Mouse (Mus musculus) CH12.LX (cell line): ENCODE data around the gene Sap30. TPM values are rescaled to one million over a fixed set of nuclear protein-coding genes. Genes with fewer than 3 reads are reported as not detected.

Source experiments
- DNase-seq: peaks from one replicate; pipeline ENCODE4 v3.0.0-alpha.2; 2013; ENCODE audit errors: extremely low read depth
- H3K27ac ChIP-seq: 2 replicates; pipeline ENCODE4 v1.5.1; 2012; ENCODE audit warnings: low read depth, mild to moderate bottlenecking, control low read depth, moderate library complexity; ENCODE audit not compliant: insufficient read depth
- H3K27me3 ChIP-seq: replicated peaks from 2 replicates; pipeline ENCODE3; 2012; ENCODE audit warnings: inconsistent platforms
- H3K36me3 ChIP-seq, 2 experiments: replicated peaks in 1 of 2; 2 replicates each; pipeline versions ENCODE3 to v1.6.1; 2012; ENCODE audit warnings: inconsistent platforms in 1 of 2, low read length in 1 of 2, mild to moderate bottlenecking in 1 of 2, mixed read lengths in 1 of 2, moderate library complexity in 1 of 2; ENCODE audit not compliant: control insufficient read depth in 1 of 2, insufficient read depth in 1 of 2
- H3K4me1 ChIP-seq, 2 experiments: 2 replicates each; pipeline ENCODE4 v1.6.1; 2012; ENCODE audit warnings: inconsistent platforms in 1 of 2, moderate library complexity in 1 of 2; ENCODE audit not compliant: insufficient read depth in 2 of 2, control insufficient read depth in 1 of 2
- H3K4me2 ChIP-seq: 2 replicates; pipeline ENCODE4 v1.6.1; 2012; ENCODE audit warnings: low read depth, mild to moderate bottlenecking, control low read depth; ENCODE audit not compliant: poor library complexity, insufficient read depth, severe bottlenecking
- H3K4me3 ChIP-seq, 3 experiments: fragments of 150-350 bp in 1 of 3; sonication (generic) in 1 of 3; replicated peaks in 1 of 3; 2 replicates each; pipeline versions ENCODE3 to v1.5.1; 2011 to 2012; ENCODE audit warnings: low read depth in 2 of 3, low read length in 2 of 3, mild to moderate bottlenecking in 2 of 3, moderate library complexity in 2 of 3, control low read depth in 1 of 3, improper control_type of control experiment in 1 of 3, inconsistent platforms in 1 of 3, mixed read lengths in 1 of 3; ENCODE audit not compliant: poor library complexity in 1 of 3
- H3K79me2 ChIP-seq: replicated peaks from 2 replicates; pipeline ENCODE4 v1.6.1; 2012; ENCODE audit warnings: mild to moderate bottlenecking, moderate library complexity; ENCODE audit not compliant: control insufficient read depth, poor library complexity, insufficient read depth, severe bottlenecking; ENCODE audit errors: extremely low read depth
- H3K9ac ChIP-seq: 2 replicates; pipeline ENCODE4 v1.6.1; 2012; ENCODE audit warnings: low read depth, mild to moderate bottlenecking, control low read depth, moderate library complexity; ENCODE audit not compliant: insufficient read depth
- H3K9me3 ChIP-seq: replicated peaks from 2 replicates; pipeline ENCODE3; 2012; ENCODE audit warnings: low read length, inconsistent platforms, mixed read lengths
- CHD1 ChIP-seq: IDR thresholded peaks from 2 replicates; pipeline ENCODE4 v1.6.1; 2012; ENCODE audit warnings: low read depth, low read length, improper control_type of control experiment, inconsistent platforms
- CHD2 ChIP-seq: IDR thresholded peaks from 2 replicates; pipeline ENCODE4 v1.6.1; 2011; ENCODE audit warnings: low read length, improper control_type of control experiment
- EP300 ChIP-seq: IDR thresholded peaks from 2 replicates; pipeline ENCODE4 v1.6.1; 2011; ENCODE audit warnings: low read length, improper control_type of control experiment
- GABPA ChIP-seq: IDR thresholded peaks from 2 replicates; pipeline ENCODE4 v1.6.1; 2012; ENCODE audit warnings: low read depth, low read length, improper control_type of control experiment, inconsistent platforms; ENCODE audit not compliant: insufficient replicate concordance
- HCFC1 ChIP-seq: IDR thresholded peaks from 2 replicates; pipeline ENCODE4 v1.6.1; 2012; ENCODE audit warnings: low read depth, mild to moderate bottlenecking, inconsistent platforms, low read length, improper control_type of control experiment
- JUN ChIP-seq: IDR thresholded peaks from 2 replicates; pipeline ENCODE4 v1.6.1; 2011; ENCODE audit warnings: low read depth, mild to moderate bottlenecking, low read length, improper control_type of control experiment, moderate library complexity; ENCODE audit not compliant: insufficient read depth
- KAT2A ChIP-seq: IDR thresholded peaks from 2 replicates; pipeline ENCODE4 v1.6.1; 2012; ENCODE audit warnings: low read length, improper control_type of control experiment, inconsistent platforms; ENCODE audit not compliant: insufficient replicate concordance
- MAX ChIP-seq: IDR thresholded peaks from 2 replicates; pipeline ENCODE4 v1.6.1; 2011; ENCODE audit warnings: low read length, improper control_type of control experiment
- MEF2A ChIP-seq: IDR thresholded peaks from 2 replicates; pipeline ENCODE4 v1.6.1; 2014; ENCODE audit warnings: low read depth, mild to moderate bottlenecking, inconsistent platforms, low read length, improper control_type of control experiment, borderline replicate concordance
- NELFE ChIP-seq: IDR thresholded peaks from 2 replicates; pipeline ENCODE4 v1.6.1; 2011; ENCODE audit warnings: low read depth, low read length, improper control_type of control experiment
- POLR2AphosphoS2 ChIP-seq: IDR thresholded peaks from 2 replicates; pipeline ENCODE4 v1.6.1; 2011; ENCODE audit warnings: low read depth, low read length, improper control_type of control experiment
- SMC3 ChIP-seq: IDR thresholded peaks from 2 replicates; pipeline ENCODE4 v1.6.1; 2011; ENCODE audit warnings: low read depth, low read length, improper control_type of control experiment
- TBP ChIP-seq: conservative IDR thresholded peaks from 2 replicates; pipeline ENCODE4 v1.6.1; 2011; ENCODE audit warnings: low read depth, low read length, improper control_type of control experiment
- UBTF ChIP-seq: IDR thresholded peaks from 2 replicates; pipeline ENCODE4 v1.6.1; 2012; ENCODE audit warnings: low read depth, mild to moderate bottlenecking, inconsistent platforms, low read length, improper control_type of control experiment, moderate library complexity
- USF1 ChIP-seq: IDR thresholded peaks from 2 replicates; pipeline ENCODE4 v1.6.1; 2014; ENCODE audit warnings: low read depth, mild to moderate bottlenecking, inconsistent platforms, low read length, improper control_type of control experiment
- ZC3H11A ChIP-seq: IDR thresholded peaks from 2 replicates; pipeline ENCODE4 v1.6.1; 2012; ENCODE audit warnings: low read depth, mild to moderate bottlenecking, inconsistent platforms, low read length, improper control_type of control experiment
- ZKSCAN1 ChIP-seq: IDR thresholded peaks from 2 replicates; pipeline ENCODE4 v1.6.1; 2012; ENCODE audit warnings: low read depth, inconsistent platforms, low read length, improper control_type of control experiment, borderline replicate concordance
- ZMIZ1 ChIP-seq: IDR thresholded peaks from 2 replicates; pipeline ENCODE4 v1.6.1; 2012; ENCODE audit warnings: low read depth, mild to moderate bottlenecking, inconsistent platforms, low read length, improper control_type of control experiment
- ZNF384 ChIP-seq: IDR thresholded peaks from 2 replicates; pipeline ENCODE4 v1.6.1; 2012; ENCODE audit warnings: low read depth, low read length, improper control_type of control experiment, inconsistent platforms
- dilution Hi-C: fragments of 300-500 bp; cut with MboI; formaldehyde crosslinking; loops from 2 replicates; pipeline ENCODE4 v1.14.3; 2020; ENCODE audit warnings: low sequenced_read_pairs; ENCODE audit not compliant: extremely low pct_unique_long_range_greater_than_20kb, extremely low pct_ligation_motif_present
- in situ Hi-C: fragments of 300-500 bp; cut with MboI; formaldehyde crosslinking; loops from 3 replicates; pipeline ENCODE4 v1.14.3; 2019; ENCODE audit warnings: low sequenced_read_pairs, low pct_ligation_motif_present, low pct_unique_long_range_greater_than_20kb, mixed read lengths
- polyA plus RNA-seq: library from polyadenylated mRNA; unstranded; fragments of >175 nt; gene quantifications from 2 replicates; pipeline ENCODE4 v1.2.1, GENCODE M21; 2012; ENCODE audit warnings: low read depth; ENCODE audit not compliant: insufficient read length
- total RNA-seq, 2 experiments: library from RNA; depleted of rRNA; stranded (reverse); fragments of 300-350 nt in 1 of 2; fragments of >200 nt in 1 of 2; gene quantifications; 2 replicates each; pipeline ENCODE4 v1.2.3; 2012 to 2014

The Sap30 gene
- total and polyA plus RNA-seq, 3 experiments = 33.9 to 82.6 (median 37.1) TPM

- no peak for DNase-seq
- Histone ChIP-seq H3K9ac (no peak overlapping the region), H3K4me3 (no peak overlapping the region), H3K27ac (no peak overlapping the region), H3K36me3 (no peaks in the 10 kb centered on the region), H3K79me2 (no peaks in the 10 kb centered on the region), H3K27me3 (no peaks in the 10 kb centered on the region), H3K4me2 (no peak overlapping the region), H3K9me3 (no peaks in the 10 kb centered on the region), H3K4me1 (no peaks in the 10 kb centered on the region)
- dilution Hi-C loops (no loop called here), in situ Hi-C loops (no loop called here)
- TF ChIP-seq ZMIZ1 (no peak), GABPA (no peak), ZC3H11A (no peak), EP300 (no peak), POLR2AphosphoS2 (no peak), MEF2A (no peak), ZNF384 (no peak), CHD2 (no peak), SMC3 (no peak), JUN (no peak), KAT2A (no peak), ZKSCAN1 (no peak), USF1 (no peak)
Measured at GRCm38 (mm10) chr8:57470863-57471262, 16.8 kb downstream of the Sap30 start.

GRCm38 (mm10) chr8:57468624-57469023 is 19.0 kb downstream of the Sap30 start:
- H3K9ac ChIP-seq = no peak overlapping the region
- H3K4me3 ChIP-seq = no peak overlapping the region
- H3K27ac ChIP-seq = no peak overlapping the region
- TF ChIP-seq UBTF (no peak), CHD2 (no peak), HCFC1 (no peak), MAX (no peak), TBP (no peak), CHD1 (no peak), ZNF384 (no peak), NELFE (no peak)
- no peaks in the 10 kb centered on the region for H3K36me3 ChIP-seq
- H3K4me2 ChIP-seq = no peak overlapping the region
- in situ Hi-C loops = no loop called here
- dilution Hi-C loops = no loop called here
- no peaks in the 10 kb centered on the region for H3K9me3 ChIP-seq
- no peaks in the 10 kb centered on the region for H3K27me3 ChIP-seq
- DNase-seq = no peak
- H3K79me2 ChIP-seq = no peaks in the 10 kb centered on the region
- H3K4me1 ChIP-seq = no peaks in the 10 kb centered on the region
